Comparison of ENCODE assay signal across 1 mouse cellular context in the genomic region with DNA sequence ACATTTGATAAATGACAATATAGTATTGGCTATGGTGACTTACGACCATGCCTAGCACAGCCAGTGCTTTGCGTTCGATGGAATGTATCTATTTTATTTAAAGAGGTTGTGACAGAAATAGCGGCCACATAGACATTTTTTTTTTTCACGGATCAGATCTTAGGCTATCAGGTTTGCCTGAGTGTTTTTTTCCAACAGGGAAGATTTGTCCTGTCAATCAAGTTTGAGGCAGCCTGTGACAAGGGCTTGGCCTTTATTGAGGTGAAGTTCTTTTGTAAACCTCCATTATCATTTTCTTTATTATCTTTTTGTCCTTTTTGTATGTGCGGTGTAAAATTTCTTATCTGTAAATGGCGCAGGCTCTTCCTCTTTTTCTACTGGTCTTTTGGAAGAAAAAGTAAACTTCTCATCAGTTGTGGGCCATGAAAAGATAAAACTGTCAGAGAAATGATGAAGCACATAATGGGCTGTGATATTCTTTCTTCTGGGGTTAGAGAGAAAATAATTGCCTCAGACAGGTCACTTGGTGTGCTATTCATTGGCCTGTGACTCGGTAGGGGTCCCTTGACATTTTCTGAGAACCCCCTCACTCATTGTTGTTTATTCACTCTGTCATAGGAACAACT.
TF ChIP-seq lines count a peak whose summit lies in the region.

No protein-coding gene starts in this region.

TF ChIP-seq in MEL, 35 proteins besides CTCF, POLR2A, EP300 and RAD21 (continued from another document):
- TF ChIP-seq MXI1 (IDR thresholded peaks at IDR 0.05; ENCODE audit: low read depth, low read length) = peak; percentile 37; the same call in 1 of the 2 replicates
- peak; percentile 19; the same call in 1 of the 2 replicates for TF ChIP-seq ZC3H11A (IDR thresholded peaks at IDR 0.05; ENCODE audit: low read depth, low read length)
- TF ChIP-seq CHD2 (IDR thresholded peaks at IDR 0.05; ENCODE audit: low read length) = no peak
- no peak for TF ChIP-seq MAZ (IDR thresholded peaks at IDR 0.05; ENCODE audit: low read depth, low read length)
- TF ChIP-seq SMC3 (IDR thresholded peaks at IDR 0.05; ENCODE audit: low read depth, low read length) = no peak
- TF ChIP-seq MAFK (IDR thresholded peaks at IDR 0.05; ENCODE audit: borderline replicate concordance, low read depth, low read length) = peak; percentile 75; the same call in 1 of the 2 replicates
- peak; percentile 99 for TF ChIP-seq GATA1 (IDR thresholded peaks at IDR 0.05; ENCODE audit: low read depth, low read length)
- TF ChIP-seq TCF12 (IDR thresholded peaks at IDR 0.05; ENCODE audit: low read depth, low read length) = peak; percentile 95
- no peak for TF ChIP-seq POLR2AphosphoS5 (IDR thresholded peaks at IDR 0.05; ENCODE audit: borderline replicate concordance, low read depth, low read length)
- TF ChIP-seq MYC (IDR thresholded peaks at IDR 0.05; ENCODE audit: low read depth, low read length) = 0 out of 2 replicates have a peak, but pooled peaks have one; percentile 20
- peak; percentile 46; the same call in 1 of the 2 replicates for TF ChIP-seq HCFC1 (IDR thresholded peaks at IDR 0.05; ENCODE audit: low read depth, low read length)
- no peak for TF ChIP-seq NELFE (IDR thresholded peaks at IDR 0.05; ENCODE audit: low read depth, low read length)
- TF ChIP-seq TBP (IDR thresholded peaks at IDR 0.05; ENCODE audit: low read depth, low read length) = 0 out of 2 replicates have a peak, but pooled peaks have one; percentile 21
- no peak for TF ChIP-seq UBTF (IDR thresholded peaks at IDR 0.05; ENCODE audit: borderline replicate concordance, insufficient read depth, low read depth, low read length)
- TF ChIP-seq SIN3A (IDR thresholded peaks at IDR 0.05; ENCODE audit: low read length) = peak; percentile 76
- TF ChIP-seq USF2 (IDR thresholded peaks at IDR 0.05; ENCODE audit: borderline replicate concordance in 1 of 2, insufficient read depth in 1 of 2, low read depth in 1 of 2, low read length in 2 of 2) = no peak
- TF ChIP-seq NRF1 (IDR thresholded peaks at IDR 0.05; ENCODE audit: insufficient read depth, low read depth, low read length, poor library complexity, severe bottlenecking) = no peak
- TF ChIP-seq USF1 (IDR thresholded peaks at IDR 0.05; ENCODE audit: low read depth, low read length) = no peak
- TF ChIP-seq MAX (IDR thresholded peaks at IDR 0.05; ENCODE audit: low read length) = no peak
- no peak for TF ChIP-seq BHLHE40 (IDR thresholded peaks at IDR 0.05; ENCODE audit: borderline replicate concordance, low read depth, low read length)
- TF ChIP-seq ELF1 (IDR thresholded peaks at IDR 0.05; ENCODE audit: low read depth, low read length) = no peak
- no peak for TF ChIP-seq CHD1 (IDR thresholded peaks at IDR 0.05; ENCODE audit: low read depth, low read length)
- no peak for TF ChIP-seq GABPA (IDR thresholded peaks at IDR 0.05; ENCODE audit: low read depth, low read length)
- peak; percentile 97 for TF ChIP-seq RCOR1 (IDR thresholded peaks at IDR 0.05; ENCODE audit: low read depth, low read length)
- no peak for TF ChIP-seq ZKSCAN1 (IDR thresholded peaks at IDR 0.05; ENCODE audit: low read depth, low read length)
